Mouse (Mus musculus): Measurements from ENCODE around the gene Cyp2c50.

DNA sequence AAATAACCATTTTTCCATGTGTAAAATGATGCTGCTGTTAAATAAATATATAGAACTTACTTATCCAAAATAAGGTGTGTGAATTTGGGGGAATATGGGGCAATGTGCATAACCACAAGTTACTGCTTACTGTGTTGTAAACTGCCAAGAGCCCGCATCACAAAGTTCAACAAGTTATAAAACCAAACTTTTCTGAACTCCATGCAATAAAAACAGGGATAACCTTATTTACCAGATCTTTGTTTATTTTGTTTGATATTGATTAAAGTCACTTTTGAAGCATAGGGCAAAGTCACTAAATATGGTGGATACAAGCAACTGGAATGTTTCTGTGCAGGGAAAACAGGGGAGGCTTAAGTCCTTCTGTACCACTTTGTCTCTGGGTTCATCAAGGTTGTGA lies 1.1 kb upstream of the Cyp2c50 start:
- TF ChIP-seq CTCF (IDR thresholded peaks at IDR 0.05; ENCODE audit: extremely low read depth, insufficient read depth, low read length) (no peak), POLR2A (IDR thresholded peaks at IDR 0.05; ENCODE audit: extremely low read depth, insufficient read depth, low read length) (no peak)

All from cortical plate, adult 2 months (tissue).